Mouse (Mus musculus) heart, adult 2 months (tissue): ENCODE results near the gene Isca2. TPM values are rescaled to one million over a fixed set of nuclear protein-coding genes. Genes with fewer than 3 reads are reported as not detected.
A peak's percentile ranks its signal among the peaks of the same experiment; 100 is the strongest.

Experiments used
- DNase-seq, 2 experiments: peaks; one replicate each; pipeline ENCODE4 v3.0.0; 2021
- H3K27ac ChIP-seq: fragments of 200-600 bp; 2 replicates; pipeline ENCODE4 v1.8.1; 2022
- H3K27me3 ChIP-seq: fragments of 200-500 bp; 2 replicates; pipeline ENCODE4 v1.6.1; 2012; ENCODE audit warnings: mild to moderate bottlenecking, low read length, inconsistent platforms, mixed read lengths; ENCODE audit not compliant: control insufficient read depth, insufficient read depth
- H3K36me3 ChIP-seq: fragments of 200-500 bp; 2 replicates; pipeline ENCODE4 v1.6.1; 2012; ENCODE audit warnings: low read length, inconsistent platforms; ENCODE audit not compliant: control insufficient read depth, insufficient read depth
- H3K4me1 ChIP-seq: fragments of 200-500 bp; 2 replicates; pipeline ENCODE4 v1.6.1; 2011; ENCODE audit warnings: low read length; ENCODE audit not compliant: control insufficient read depth, insufficient read depth
- H3K4me3 ChIP-seq: fragments of 200-600 bp; 2 replicates; pipeline ENCODE4 v1.8.1; 2022
- H3K79me2 ChIP-seq: fragments of 200-500 bp; replicated peaks from 2 replicates; pipeline ENCODE4 v1.6.1; 2012; ENCODE audit warnings: mild to moderate bottlenecking, inconsistent platforms, low read length, moderate library complexity, mixed read lengths; ENCODE audit not compliant: control insufficient read depth, insufficient read depth
- H3K9ac ChIP-seq: fragments of 200-500 bp; 2 replicates; pipeline ENCODE4 v1.6.1; 2012; ENCODE audit warnings: low read depth, mild to moderate bottlenecking, control low read depth, inconsistent platforms, low read length, mixed read lengths
- CTCF ChIP-seq: fragments of 200-600 bp; IDR thresholded peaks from 2 replicates; pipeline ENCODE4 v1.8.1; 2022; ENCODE audit warnings: antibody characterized with exemption, mild to moderate bottlenecking, moderate library complexity
- EP300 ChIP-seq: fragments of 200-500 bp; IDR thresholded peaks from 2 replicates; pipeline ENCODE4 v1.6.1; 2011; ENCODE audit warnings: low read depth, low read length, control low read depth; ENCODE audit not compliant: insufficient read depth
- POLR2A ChIP-seq: fragments of 200-500 bp; IDR thresholded peaks from 2 replicates; pipeline ENCODE4 v1.6.1; 2011; ENCODE audit warnings: mild to moderate bottlenecking, low read depth, low read length, control low read depth; ENCODE audit not compliant: insufficient read depth
- WGBS: fragments of 180-500 bp; shearing (Covaris S2); methylation state at CpG from one replicate; pipeline ENCODE4 v1.1.7; 2018; 5-methylcytosine and 5-hydroxymethylcytosine counted together
- intact Hi-C: fragments of 180-260 bp; cut with DNase I; formaldehyde crosslinking; loops from one replicate; pipeline ENCODE4 v1.15.1; 2025
- polyA plus RNA-seq: library from polyadenylated mRNA; depleted of rRNA; stranded (reverse); fragments of >200 nt; gene quantifications from 2 replicates; pipeline ENCODE4 v1.2.3, GENCODE M21; 2012
- total RNA-seq, 2 experiments: library from RNA; stranded (reverse); gene quantifications; 2 replicates each; pipeline ENCODE4 v1.2.3; 2021

The Isca2 gene
- total and polyA plus RNA-seq, 3 experiments, result 87.1 to 91.0 (median 90.3) TPM

DNA sequence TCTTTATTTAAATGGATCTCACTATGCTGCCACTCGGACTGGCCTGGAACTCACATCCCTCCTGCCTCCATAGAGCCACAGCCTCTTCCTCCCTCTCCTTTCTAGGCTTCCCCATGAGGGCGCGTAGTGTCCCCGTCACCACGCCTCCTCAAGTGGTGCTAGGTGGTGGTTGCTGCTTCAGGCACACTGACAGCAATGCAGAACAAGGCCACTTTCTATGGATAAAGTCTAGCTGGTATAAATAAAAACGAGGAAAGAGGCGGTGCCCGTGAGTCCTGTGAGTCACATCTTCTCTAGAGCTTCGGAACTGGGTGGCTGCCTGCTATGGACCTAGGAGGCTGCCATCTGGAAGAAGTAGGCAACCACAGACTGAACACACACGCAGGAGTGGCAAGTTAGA is 17.0 kb upstream of the Isca2 start:
- intact Hi-C loops, result loop anchor here (5.0 kb wide), 1 partner anchor 84 kb away; no protein-coding TSS in a partner anchor
- no peak for TF ChIP-seq POLR2A
- no peak for TF ChIP-seq CTCF
- TF ChIP-seq EP300, result no peak
- H3K79me2 ChIP-seq, result no peaks in the 10 kb centered on the region
- no peaks in the 10 kb centered on the region for H3K36me3 ChIP-seq
- no peaks in the 10 kb centered on the region; the same call in 1 of the 2 replicates for H3K4me1 ChIP-seq
- no peak for DNase-seq
- WGBS, result 89% methylated on average over 10 of the region's 10 CpGs
- H3K4me3 ChIP-seq, result no peak overlapping the region
- no peak overlapping the region for H3K9ac ChIP-seq
- H3K27me3 ChIP-seq, result no peaks in the 10 kb centered on the region
- H3K27ac ChIP-seq, result no peak overlapping the region

DNA sequence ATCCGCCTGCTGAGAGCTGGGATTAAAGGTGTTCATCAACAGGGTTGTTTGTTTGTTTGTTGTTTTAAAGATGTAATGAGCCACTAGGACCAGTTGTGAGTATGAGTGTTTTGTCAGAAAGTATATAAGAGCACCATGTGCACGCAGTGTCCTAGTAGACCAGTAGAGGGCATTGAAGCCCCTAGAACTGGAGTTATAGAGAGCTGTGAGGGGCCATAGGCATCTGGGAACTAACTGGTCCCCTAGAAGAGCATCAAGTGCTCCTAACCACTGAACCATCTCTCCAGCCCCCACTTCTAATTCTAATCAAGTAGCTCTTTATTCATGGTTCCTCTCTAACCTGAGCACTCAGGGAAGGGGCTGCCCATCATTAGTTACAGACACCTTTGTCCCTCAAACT is 14.0 kb upstream of the Isca2 start:
- Histone ChIP-seq H3K4me3 (no peak overlapping the region), H3K9ac (no peak overlapping the region), H3K4me1 (no peaks in the 10 kb centered on the region; the same call in 1 of the 2 replicates), H3K27me3 (no peaks in the 10 kb centered on the region), H3K27ac (no peak overlapping the region), H3K79me2 (no peaks in the 10 kb centered on the region), H3K36me3 (no peaks in the 10 kb centered on the region)
- no peak for DNase-seq
- intact Hi-C loops, result loop anchor here (5.0 kb wide), 1 partner anchor 87 kb away; no protein-coding TSS in a partner anchor
- TF ChIP-seq CTCF, result peak; percentile 58
- no peak for TF ChIP-seq POLR2A
- WGBS, result 92% methylated on average over 2 of the region's 2 CpGs

DNA sequence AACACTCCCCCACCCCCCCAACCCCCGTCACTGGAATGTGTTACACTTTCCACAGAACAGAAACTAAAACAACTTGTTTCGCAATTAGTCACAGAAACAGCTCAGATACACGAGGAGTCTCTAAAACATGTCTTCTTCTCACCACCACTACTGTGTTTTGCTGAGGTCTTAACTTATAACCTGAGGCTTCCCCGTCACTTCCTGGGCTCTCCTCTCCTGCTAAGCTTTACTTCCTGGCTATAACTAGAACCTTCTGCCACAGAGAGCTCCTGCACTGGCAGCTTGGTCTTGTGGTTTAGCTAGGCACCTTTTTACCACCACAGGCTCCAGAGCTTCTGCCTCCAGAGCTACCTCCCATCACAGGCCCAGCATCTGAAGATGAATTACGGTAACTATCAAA is 10.5 kb upstream of the Isca2 start:
- Histone ChIP-seq H3K27ac (no peak overlapping the region), H3K4me3 (no peak overlapping the region), H3K9ac (no peak overlapping the region), H3K4me1 (no peaks in the 10 kb centered on the region; the same call in 1 of the 2 replicates), H3K36me3 (no peaks in the 10 kb centered on the region), H3K27me3 (no peaks in the 10 kb centered on the region), H3K79me2 (no peaks in the 10 kb centered on the region)
- no peak for DNase-seq
- TF ChIP-seq POLR2A (no peak), EP300 (no peak), CTCF (no peak)
- intact Hi-C loops, result loop anchor here (10.0 kb wide), 1 partner anchor 308 kb away; the partner anchor contains the start of genes Aldh6a1 and Lin52
- 76% methylated on average over 5 of the region's 5 CpGs for WGBS

DNA sequence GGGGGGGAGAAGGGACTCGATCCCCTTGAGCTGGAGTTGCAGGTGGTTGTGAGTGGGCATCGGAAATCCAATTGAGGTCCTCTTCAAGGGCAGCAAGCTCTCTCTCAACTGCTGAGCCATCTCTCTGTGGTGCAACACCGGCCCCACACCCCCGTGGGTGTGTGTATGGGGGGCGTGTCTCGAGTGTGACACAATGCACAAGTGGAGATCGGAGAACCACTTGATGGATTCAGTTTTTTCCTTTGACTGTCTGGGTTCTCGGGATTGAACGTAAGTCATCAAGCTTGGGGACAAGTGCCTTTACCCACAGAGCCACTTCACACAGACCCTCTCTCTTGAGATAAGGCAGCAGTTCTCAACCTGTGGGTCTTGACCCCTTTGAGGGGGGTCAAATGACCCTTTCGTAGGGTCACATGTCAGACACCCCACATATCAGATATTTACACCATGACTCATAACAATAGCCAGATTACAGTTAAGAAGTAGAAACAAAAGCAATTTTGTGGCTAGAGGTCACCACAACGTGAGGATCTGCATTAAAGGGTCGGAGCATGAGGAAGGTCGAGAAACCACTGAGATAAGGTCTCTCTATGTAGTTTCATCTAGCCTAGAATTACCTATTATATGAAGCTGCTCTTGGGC is 9.4 kb upstream of the Isca2 start:
- WGBS, result 77% methylated on average over 13 of the region's 13 CpGs

DNA sequence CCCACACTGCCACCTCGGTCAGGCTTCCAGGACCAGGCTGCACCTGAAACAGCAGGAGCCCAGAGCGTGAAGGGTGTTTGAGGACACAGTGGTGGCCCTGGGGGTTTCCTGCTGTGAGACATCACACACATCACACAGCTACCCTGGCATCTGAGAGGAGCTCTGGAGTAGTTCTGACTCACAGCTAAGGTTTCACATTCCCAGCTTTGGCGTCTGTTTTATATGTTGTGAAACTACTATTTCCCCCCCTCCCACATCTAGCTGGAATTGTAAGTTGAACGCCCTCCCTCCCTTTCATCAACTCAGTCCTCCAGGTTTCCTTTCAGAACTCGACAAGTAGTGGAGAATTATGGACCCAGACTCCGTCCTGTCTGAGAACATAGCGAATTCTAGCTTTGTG is 8.3 kb upstream of the Isca2 start:
- no peaks in the 10 kb centered on the region for H3K27me3 ChIP-seq
- DNase-seq, result no peak
- WGBS, result 77% methylated on average over 7 of the region's 7 CpGs
- TF ChIP-seq POLR2A, result no peak
- no peaks in the 10 kb centered on the region for H3K36me3 ChIP-seq
- H3K4me3 ChIP-seq, result no peak overlapping the region
- H3K79me2 ChIP-seq, result no peaks in the 10 kb centered on the region
- intact Hi-C loops, result loop anchor here (10.0 kb wide), 1 partner anchor 310 kb away; the partner anchor contains the start of genes Aldh6a1 and Lin52
- H3K27ac ChIP-seq, result no peak overlapping the region
- H3K4me1 ChIP-seq, result no peaks in the 10 kb centered on the region; the same call in 1 of the 2 replicates
- H3K9ac ChIP-seq, result no peak overlapping the region

More for the DNA sequence above, 9.4 kb upstream of the Isca2 start:
- Histone ChIP-seq H3K4me1 (no peaks in the 10 kb centered on the region; the same call in 1 of the 2 replicates), H3K36me3 (no peaks in the 10 kb centered on the region), H3K27me3 (no peaks in the 10 kb centered on the region), H3K4me3 (no peak overlapping the region), H3K27ac (no peak overlapping the region), H3K79me2 (no peaks in the 10 kb centered on the region), H3K9ac (no peak overlapping the region)
- TF ChIP-seq POLR2A, result no peak
- TF ChIP-seq EP300, result no peak
- no peak for TF ChIP-seq CTCF
- intact Hi-C loops, result loop anchor here (10.0 kb wide), 1 partner anchor 309 kb away; the partner anchor contains the start of genes Aldh6a1 and Lin52
- DNase-seq, result no peak

DNA sequence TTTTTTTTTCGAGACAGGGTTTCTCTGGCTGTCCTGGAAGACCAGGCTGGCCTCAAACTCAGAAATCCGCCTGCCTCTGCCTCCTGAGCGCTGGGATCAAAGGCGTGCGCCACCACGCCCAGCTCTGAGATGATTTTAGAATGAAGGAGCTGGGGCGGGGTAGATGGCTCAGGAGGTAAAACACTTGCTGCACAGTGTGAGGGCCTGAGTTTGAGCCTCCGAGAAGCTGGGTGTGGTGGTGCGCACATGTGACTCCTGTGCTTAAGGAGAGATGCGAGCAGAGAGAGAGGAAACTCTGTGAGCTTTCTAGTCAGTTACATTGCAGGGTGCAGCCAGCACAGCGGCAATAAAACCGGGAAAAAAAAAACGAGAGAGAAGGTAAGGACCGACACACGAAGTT is 7.5 kb upstream of the Isca2 start:
- DNase-seq, result no peak
- 84% methylated on average over 15 of the region's 15 CpGs for WGBS
- TF ChIP-seq EP300 (no peak), POLR2A (no peak), CTCF (no peak)

More for the DNA sequence above, 7.5 kb upstream of the Isca2 start:
- Histone ChIP-seq H3K27ac (no peak overlapping the region), H3K27me3 (no peaks in the 10 kb centered on the region), H3K4me3 (no peak overlapping the region), H3K4me1 (no peaks in the 10 kb centered on the region; the same call in 1 of the 2 replicates), H3K36me3 (no peaks in the 10 kb centered on the region), H3K9ac (no peak overlapping the region), H3K79me2 (no peaks in the 10 kb centered on the region)
- intact Hi-C loops, result loop anchor here (10.0 kb wide), 1 partner anchor 311 kb away; the partner anchor contains the start of genes Aldh6a1 and Lin52
